Mouse (Mus musculus) embryonic facial prominence, embryonic 15.5 days (tissue): ENCODE data around the gene Golm1. TPM values are rescaled to one million over a fixed set of nuclear protein-coding genes. Genes with fewer than 3 reads are reported as not detected.

Experiments used
- ATAC-seq: fragments of 200-750 bp; cut with Nextera tagmentation; 2 replicates; pipeline ENCODE4 v1.8.0; 2017; ENCODE audit warnings: low read depth, moderate TSS enrichment; ENCODE audit not compliant: insufficient number of reproducible peaks, low FRiP score, low TSS enrichment
- H3K27ac ChIP-seq: fragments of 300-500 bp; sonication (generic); replicated peaks from 2 replicates; pipeline ENCODE4 v1.5.1; 2015; ENCODE audit warnings: mild to moderate bottlenecking, inconsistent platforms
- H3K27me3 ChIP-seq: fragments of 300-500 bp; sonication (generic); 2 replicates; pipeline ENCODE4 v1.6.1; 2015; ENCODE audit warnings: inconsistent platforms
- H3K36me3 ChIP-seq: fragments of 300-500 bp; sonication (generic); 2 replicates; pipeline ENCODE4 v1.6.1; 2015; ENCODE audit warnings: mild to moderate bottlenecking, inconsistent platforms
- H3K4me1 ChIP-seq: fragments of 300-500 bp; sonication (generic); 2 replicates; pipeline ENCODE4 v1.6.1; 2015; ENCODE audit warnings: inconsistent platforms
- H3K4me2 ChIP-seq: fragments of 300-500 bp; sonication (generic); replicated peaks from 2 replicates; pipeline ENCODE4 v1.6.1; 2015; ENCODE audit warnings: mild to moderate bottlenecking, inconsistent platforms
- H3K4me3 ChIP-seq: fragments of 300-500 bp; sonication (generic); replicated peaks from 2 replicates; pipeline ENCODE4 v1.5.1; 2015; ENCODE audit warnings: mild to moderate bottlenecking, inconsistent platforms
- H3K9ac ChIP-seq: fragments of 300-500 bp; sonication (generic); 2 replicates; pipeline ENCODE4 v1.6.1; 2015; ENCODE audit warnings: inconsistent platforms
- H3K9me3 ChIP-seq: fragments of 300-500 bp; sonication (generic); replicated peaks from 2 replicates; pipeline ENCODE4 v1.6.1; 2016; ENCODE audit warnings: inconsistent platforms
- WGBS: fragments of 180-500 bp; shearing (Covaris S2); methylation state at CpG from one replicate; pipeline ENCODE4 v1.1.7; 2015; 5-methylcytosine and 5-hydroxymethylcytosine counted together
- polyA plus RNA-seq: library from polyadenylated mRNA; unstranded; fragments of >200 nt; fragmentation: Nextera tagmentation; extraction: Ambion mirVana; gene quantifications from 2 replicates; pipeline ENCODE4 v1.2.1, GENCODE M21; 2015

The Golm1 gene
- polyA plus RNA-seq, 1 experiment from 2014 or later, result 36.5 TPM

- Histone ChIP-seq H3K9ac (no peak overlapping the region), H3K4me2 (no peak overlapping the region), H3K9me3 (no peaks in the 10 kb centered on the region), H3K4me1 (peaks cover 16% of the 10 kb centered on the region), H3K4me3 (no peak overlapping the region), H3K36me3 (no peaks in the 10 kb centered on the region), H3K27me3 (no peaks in the 10 kb centered on the region), H3K27ac (no peak overlapping the region)
- WGBS, result 66% methylated on average over 12 of the region's 12 CpGs
- ATAC-seq, result no peak
Measured at GRCm38 (mm10) chr13:59676316-59677229, 962 bp upstream of the Golm1 start.

DNA sequence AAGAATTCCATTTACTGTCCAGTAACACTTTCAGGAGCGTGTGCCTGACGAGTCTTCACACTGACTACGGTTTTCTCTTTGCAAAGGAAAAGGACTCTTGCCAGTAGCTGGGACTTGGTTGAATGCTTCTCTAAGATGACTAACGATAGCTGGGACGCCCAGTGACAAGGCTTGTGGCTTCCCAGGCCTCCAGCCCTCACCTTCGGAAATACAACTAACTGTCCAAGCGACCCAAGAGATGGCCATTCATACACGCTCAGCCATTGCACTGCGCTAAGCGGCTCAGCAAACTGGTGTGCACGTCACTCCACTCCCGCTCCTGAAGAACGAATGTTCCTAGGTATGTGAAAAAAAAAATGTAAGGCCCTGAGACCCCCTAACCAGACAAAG lies 855 bp downstream of the Golm1 start:
- Histone ChIP-seq H3K4me1 (peaks cover 16% of the 10 kb centered on the region), H3K36me3 (no peaks in the 10 kb centered on the region), H3K27me3 (no peaks in the 10 kb centered on the region), H3K4me2 (peak overlapping the region; percentile 75), H3K9me3 (no peaks in the 10 kb centered on the region), H3K9ac (peak overlapping the region; percentile 21; the same call in 1 of the 2 replicates), H3K27ac (peak overlapping the region; percentile 72; the same call in 1 of the 2 replicates), H3K4me3 (peak overlapping the region; percentile 77)
- ATAC-seq, result no peak
- 2% methylated on average over 13 of the region's 13 CpGs for WGBS

DNA sequence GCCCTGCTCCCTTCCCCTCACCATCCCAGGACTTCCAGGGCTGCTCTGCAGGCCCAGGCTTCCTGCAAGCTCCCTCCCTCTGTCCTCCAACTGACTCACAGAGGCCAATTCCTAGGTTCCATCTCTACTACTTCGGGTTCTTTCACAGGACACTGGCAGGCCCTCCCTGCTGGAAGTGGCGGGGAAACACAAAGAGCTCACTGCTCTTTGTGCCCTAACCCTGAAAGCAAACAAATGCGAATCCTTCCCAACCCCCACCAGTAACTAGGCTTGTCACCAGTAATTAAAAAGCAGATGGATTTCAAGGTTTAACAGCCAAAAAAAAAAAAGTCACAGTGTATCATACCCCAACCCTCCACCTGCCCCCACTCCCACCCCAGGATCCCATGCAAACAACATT lies 1.4 kb downstream of the Golm1 start:
- Histone ChIP-seq H3K4me2 (peak overlapping the region; percentile 75), H3K4me1 (peaks cover 16% of the 10 kb centered on the region), H3K9me3 (no peaks in the 10 kb centered on the region), H3K4me3 (peak overlapping the region; percentile 77), H3K27ac (no peak overlapping the region), H3K9ac (no peak overlapping the region), H3K36me3 (no peaks in the 10 kb centered on the region), H3K27me3 (no peaks in the 10 kb centered on the region)
- ATAC-seq, result no peak
- WGBS, result 26% methylated on average over 3 of the region's 3 CpGs

GRCm38 (mm10) chr13:59673597-59673996 lies 2.0 kb downstream of the Golm1 start:
- H3K4me2 ChIP-seq, result no peak overlapping the region
- H3K9ac ChIP-seq, result no peak overlapping the region
- H3K36me3 ChIP-seq, result no peaks in the 10 kb centered on the region
- no peaks in the 10 kb centered on the region for H3K27me3 ChIP-seq
- no peak for ATAC-seq
- no peaks in the 10 kb centered on the region for H3K9me3 ChIP-seq
- no peak overlapping the region for H3K27ac ChIP-seq
- H3K4me1 ChIP-seq, result peaks cover 16% of the 10 kb centered on the region
- H3K4me3 ChIP-seq, result no peak overlapping the region
- WGBS, result 38% methylated on average over 7 of the region's 7 CpGs

GRCm38 (mm10) chr13:59672248-59672647 lies 3.4 kb downstream of the Golm1 start:
- Histone ChIP-seq H3K36me3 (no peaks in the 10 kb centered on the region), H3K4me2 (no peak overlapping the region), H3K4me3 (no peak overlapping the region), H3K4me1 (peaks cover 16% of the 10 kb centered on the region), H3K9ac (no peak overlapping the region), H3K27me3 (no peaks in the 10 kb centered on the region), H3K27ac (no peak overlapping the region), H3K9me3 (no peaks in the 10 kb centered on the region)
- no peak for ATAC-seq
- 58% methylated on average over 6 of the region's 6 CpGs for WGBS

DNA sequence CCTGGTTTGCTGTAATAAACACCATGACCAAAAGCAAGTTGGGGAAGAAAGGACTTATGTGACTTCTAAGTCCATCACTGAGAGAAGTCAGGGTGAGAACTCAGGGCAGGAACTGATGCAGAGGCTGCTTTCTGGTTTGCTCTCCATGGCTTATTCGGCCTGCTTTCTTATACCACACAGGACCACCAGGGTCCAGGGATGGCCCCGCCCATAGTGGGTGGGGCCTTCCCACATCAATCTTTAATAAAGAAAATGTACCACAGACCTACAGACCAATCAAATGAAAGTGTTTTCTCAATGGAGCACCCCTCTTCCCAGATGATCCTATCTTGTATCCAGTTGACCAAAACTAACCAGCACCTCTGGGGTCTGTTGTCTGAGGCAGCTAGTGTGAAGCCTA lies 4.1 kb downstream of the Golm1 start:
- Histone ChIP-seq H3K27ac (no peak overlapping the region), H3K4me1 (peaks cover 16% of the 10 kb centered on the region), H3K4me2 (no peak overlapping the region), H3K27me3 (no peaks in the 10 kb centered on the region), H3K36me3 (no peaks in the 10 kb centered on the region), H3K9me3 (no peaks in the 10 kb centered on the region), H3K9ac (no peak overlapping the region), H3K4me3 (no peak overlapping the region)
- ATAC-seq, result no peak
- WGBS, result 72% methylated on average over 2 of the region's 2 CpGs

- no peak for ATAC-seq
- Histone ChIP-seq H3K9me3 (no peaks in the 10 kb centered on the region), H3K4me3 (no peak overlapping the region), H3K36me3 (no peaks in the 10 kb centered on the region), H3K4me1 (peaks cover 16% of the 10 kb centered on the region), H3K27ac (no peak overlapping the region), H3K9ac (no peak overlapping the region), H3K4me2 (no peak overlapping the region), H3K27me3 (no peaks in the 10 kb centered on the region)
- 81% methylated on average over 10 of the region's 10 CpGs for WGBS
Measured at GRCm38 (mm10) chr13:59669946-59670345, 5.7 kb downstream of the Golm1 start.

GRCm38 (mm10) chr13:59668501-59669093 lies 7.0 kb downstream of the Golm1 start:
- Histone ChIP-seq H3K27me3 (no peaks in the 10 kb centered on the region), H3K4me1 (peaks cover 6% of the 10 kb centered on the region), H3K4me2 (no peak overlapping the region), H3K4me3 (no peak overlapping the region), H3K9ac (no peak overlapping the region), H3K36me3 (0 out of 2 replicates have a peak, but pooled peaks cover 9% of the 10 kb centered on the region), H3K27ac (no peak overlapping the region; the same call in 1 of the 2 replicates), H3K9me3 (no peaks in the 10 kb centered on the region)
- 78% methylated on average over 11 of the region's 11 CpGs for WGBS
- ATAC-seq, result no peak

- Histone ChIP-seq H3K27ac (no peak overlapping the region), H3K36me3 (peaks cover 13% of the 10 kb centered on the region; the same call in 1 of the 2 replicates), H3K9me3 (no peaks in the 10 kb centered on the region), H3K27me3 (no peaks in the 10 kb centered on the region), H3K4me2 (no peak overlapping the region), H3K9ac (no peak overlapping the region), H3K4me3 (no peak overlapping the region), H3K4me1 (no peaks in the 10 kb centered on the region)
- ATAC-seq, result no peak
- 88% methylated on average over 5 of the region's 5 CpGs for WGBS
Measured at GRCm38 (mm10) chr13:59667763-59668162, 7.8 kb downstream of the Golm1 start.

GRCm38 (mm10) chr13:59663939-59664712 lies 11.5 kb downstream of the Golm1 start:
- ATAC-seq, result no peak
- no peak overlapping the region for H3K4me2 ChIP-seq
- peaks cover 13% of the 10 kb centered on the region; the same call in 1 of the 2 replicates for H3K36me3 ChIP-seq
- H3K9me3 ChIP-seq, result no peaks in the 10 kb centered on the region
- WGBS, result 89% methylated on average over 19 of the region's 19 CpGs
- H3K9ac ChIP-seq, result no peak overlapping the region
- H3K4me1 ChIP-seq, result no peaks in the 10 kb centered on the region
- no peak overlapping the region for H3K4me3 ChIP-seq
- H3K27ac ChIP-seq, result no peak overlapping the region
- no peaks in the 10 kb centered on the region for H3K27me3 ChIP-seq

- no peak overlapping the region for H3K27ac ChIP-seq
- H3K4me3 ChIP-seq, result no peak overlapping the region
- no peaks in the 10 kb centered on the region for H3K9me3 ChIP-seq
- WGBS, result 95% methylated on average over 12 of the region's 12 CpGs
- ATAC-seq, result no peak
- no peak overlapping the region for H3K9ac ChIP-seq
- peaks cover 13% of the 10 kb centered on the region; the same call in 1 of the 2 replicates for H3K36me3 ChIP-seq
- no peaks in the 10 kb centered on the region for H3K27me3 ChIP-seq
- H3K4me1 ChIP-seq, result 0 out of 2 replicates have a peak, but pooled peaks cover 4% of the 10 kb centered on the region
- no peak overlapping the region for H3K4me2 ChIP-seq
Measured at GRCm38 (mm10) chr13:59661966-59662365, 13.6 kb downstream of the Golm1 start.
